Mouse (Mus musculus) erythroblast, embryonic 14.5 days (primary cell): ENCODE measurements at regions not wholly inside any gene's neighbourhood (a gene's known extent, or its start where the extent isn't known, plus 50 kb on each side); places are given as distances from the start of the nearest gene placed in this dataset.

Experiments
- GATA1 ChIP-seq: IDR thresholded peaks from 2 replicates; pipeline ENCODE4 v1.6.1; 2012; ENCODE audit warnings: low read length, inconsistent platforms, mixed read lengths
- TAL1 ChIP-seq: IDR thresholded peaks from 3 replicates; pipeline ENCODE4 v1.6.1; 2012; ENCODE audit warnings: low read length, inconsistent platforms, mixed read lengths

DNA sequence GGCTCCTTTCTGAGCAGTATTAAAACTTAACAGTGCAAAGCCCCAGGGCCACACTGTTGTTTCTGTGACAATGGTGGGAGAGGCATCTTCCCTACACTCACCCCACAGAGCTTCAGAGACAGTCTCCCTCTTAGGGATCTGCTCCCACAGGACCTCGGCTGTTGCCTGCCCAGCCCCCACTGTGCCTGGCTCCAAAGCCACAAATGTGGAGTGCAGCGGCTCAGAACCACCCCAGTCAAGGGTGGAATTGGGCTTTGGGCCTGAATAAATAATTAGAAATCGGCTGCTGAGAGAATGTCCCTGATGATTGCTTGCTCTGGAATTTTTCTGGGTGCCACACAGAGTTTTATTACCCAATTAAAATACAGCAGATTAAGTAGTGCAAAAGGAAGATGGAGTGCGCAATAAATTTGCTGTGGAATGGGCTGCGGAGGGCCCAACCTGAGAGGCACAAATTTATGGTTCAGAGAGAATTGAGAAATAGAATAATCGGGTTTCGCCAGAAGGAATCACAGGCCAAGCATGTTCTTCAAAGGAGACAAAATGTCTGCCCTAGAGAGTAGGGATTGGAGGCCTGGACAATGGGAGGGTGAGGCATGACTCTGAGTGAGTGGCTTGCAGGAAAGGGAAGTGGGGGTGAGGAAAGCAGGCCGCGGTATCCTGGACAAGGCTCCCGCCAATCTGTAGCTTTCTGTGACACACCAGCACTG, 56.4 kb downstream of the Cd24a start:
- TF ChIP-seq GATA1 (no peak), TAL1 (no peak)
